ENCODE assay signal across 8 mouse cellular contexts in genomic region chr19:44293769-44294551, GRCm38 (mm10). TPM values are rescaled to one million over a fixed set of nuclear protein-coding genes. Genes with fewer than 3 reads are reported as not detected.
DNase-seq lines count a peak whose midpoint lies in the region; ATAC-seq lines count a peak whose summit lies in the region.

No protein-coding gene starts in this region.

- H3K4me3 ChIP-seq in megakaryocyte, embryonic 14.5 days (replicated peaks): peak overlapping the region; percentile 98

- H3K9me3 ChIP-seq in megakaryocyte, embryonic 14.5 days: no peaks in the 10 kb centered on the region

- H3K4me1 ChIP-seq in megakaryocyte, embryonic 14.5 days: peaks cover 96% of the 10 kb centered on the region

- no peaks in the 10 kb centered on the region for H3K27me3 ChIP-seq in megakaryocyte, embryonic 14.5 days (replicated peaks)

- ATAC-seq in inflammation-experienced regulatory T-cells, adult 6 months: peak; percentile 55

- H3K36me3 ChIP-seq in megakaryocyte, embryonic 14.5 days (replicated peaks; ENCODE audit: low read length): peaks cover 42% of the 10 kb centered on the region

- DNase-seq in adrenal gland, adult (ENCODE audit: inconsistent age in 2 of 2, low spot score in 1 of 2): peak; percentile 95 to 98
- DNase-seq in embryo, embryonic 10 days (ENCODE audit: low spot score): peak; percentile 99
- DNase-seq in gastrocnemius, postnatal 10 days: peak; percentile 74
- peak; percentile 94 to 97 for DNase-seq in left cerebral cortex, adult 9 months (ENCODE audit: low spot score in 2 of 2)
- DNase-seq in right cerebral cortex, postnatal 10 days (ENCODE audit: low spot score in 2 of 2): peak; percentile 96 to 98
- peak; percentile 92 for DNase-seq in urinary bladder, postnatal 14 days (ENCODE audit: low spot score)

RNA-seq across cellular contexts. Expression of gene Scd2, which starts 0.5 kb away (rescaled TPM):
- 10 to 100 TPM; 55.2 to 56.7 TPM for total RNA-seq in gastrocnemius, postnatal 10 days (2021)
- 10 to 100 TPM; 24.8 to 27.3 (median 25.3) TPM for polyA plus RNA-seq in inflammation-experienced regulatory T-cells, adult 6 months (2017; shearing (Covaris generic))
- polyA plus RNA-seq in megakaryocyte, embryonic 14.5 days (2012; ENCODE audit: insufficient read depth, low replicate concordance): 6.4 and 14.5 TPM in 2 replicates

RNA-seq across cellular contexts. Expression of gene Scd4, which starts 38.9 kb away (rescaled TPM):
- under 1 TPM; 0.33 to 0.61 TPM for total RNA-seq in gastrocnemius, postnatal 10 days (2021)
- polyA plus RNA-seq in inflammation-experienced regulatory T-cells, adult 6 months (2017; shearing (Covaris generic)): under 1 TPM; 0.29 to 0.81 (median 0.55) TPM
- not detected in 2 replicates for polyA plus RNA-seq in megakaryocyte, embryonic 14.5 days (2012; ENCODE audit: insufficient read depth, low replicate concordance)

Comparison
In these comparisons a context has a peak if more than half of its experiments do, and no peak if none do; other contexts are left out.
1. Peak in every context shown above with its lines: DNase-seq, ATAC-seq and H3K4me3 ChIP-seq.